Mouse (Mus musculus): ENCODE results near the gene Hist1h2br.
"Not testable (repeated sequence)": the region's sequence is repeated elsewhere in the genome, so short reads cannot be mapped to it uniquely, and the experiment has no call there.

Hist1h2br gene

DNA sequence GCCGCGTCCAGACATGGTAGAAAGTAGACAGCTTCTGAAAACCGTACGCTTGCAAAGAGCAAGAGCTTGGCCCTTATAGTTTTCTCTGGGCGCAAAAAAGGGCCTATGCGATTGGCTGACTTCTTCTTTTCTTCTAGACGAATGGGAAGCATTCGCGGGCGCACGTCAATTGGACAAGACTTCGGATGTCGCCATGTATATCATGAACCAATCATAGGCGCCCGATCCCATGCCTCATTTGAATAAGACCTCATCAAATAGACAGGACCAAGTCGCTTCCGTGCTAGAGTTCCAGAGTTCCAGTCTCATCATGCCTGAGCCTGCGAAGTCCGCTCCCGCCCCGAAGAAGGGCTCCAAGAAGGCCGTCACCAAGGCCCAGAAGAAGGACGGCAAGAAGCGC is at the start of gene Hist1h2br, which contains the start of gene Hist1h2ap:
TSS of gene Hist1h2br (plus strand) at position 283 of the 400 bp plus-strand sequence.
TSS of gene Hist1h2ap (minus strand) at position 47 of the 400 bp plus-strand sequence.
- DNase-seq (ENCODE audit: low spot score in 2 of 2) = not testable (repeated sequence)

DNA sequence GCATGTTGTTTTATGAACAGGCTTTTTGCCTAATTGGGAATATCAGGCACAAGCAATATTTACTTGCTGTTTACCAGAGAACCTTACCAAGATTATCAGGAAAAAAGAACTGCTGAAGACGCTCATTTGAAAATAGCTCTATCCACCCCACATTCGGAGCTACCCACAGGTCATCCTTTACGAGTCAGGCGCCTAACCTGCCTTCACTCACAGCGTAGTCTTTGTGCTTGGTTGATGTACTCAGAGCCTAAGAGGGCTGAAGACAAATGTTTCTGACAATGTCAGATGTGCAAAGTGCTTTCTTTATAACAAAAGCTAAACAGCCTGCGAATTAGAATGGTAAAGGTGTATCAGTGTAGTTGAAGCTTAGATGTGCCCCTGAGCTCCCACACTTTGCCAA is 49.2 kb upstream of the Hist1h2br start:
- no peak for DNase-seq (ENCODE audit: low spot score in 2 of 2)

DNA sequence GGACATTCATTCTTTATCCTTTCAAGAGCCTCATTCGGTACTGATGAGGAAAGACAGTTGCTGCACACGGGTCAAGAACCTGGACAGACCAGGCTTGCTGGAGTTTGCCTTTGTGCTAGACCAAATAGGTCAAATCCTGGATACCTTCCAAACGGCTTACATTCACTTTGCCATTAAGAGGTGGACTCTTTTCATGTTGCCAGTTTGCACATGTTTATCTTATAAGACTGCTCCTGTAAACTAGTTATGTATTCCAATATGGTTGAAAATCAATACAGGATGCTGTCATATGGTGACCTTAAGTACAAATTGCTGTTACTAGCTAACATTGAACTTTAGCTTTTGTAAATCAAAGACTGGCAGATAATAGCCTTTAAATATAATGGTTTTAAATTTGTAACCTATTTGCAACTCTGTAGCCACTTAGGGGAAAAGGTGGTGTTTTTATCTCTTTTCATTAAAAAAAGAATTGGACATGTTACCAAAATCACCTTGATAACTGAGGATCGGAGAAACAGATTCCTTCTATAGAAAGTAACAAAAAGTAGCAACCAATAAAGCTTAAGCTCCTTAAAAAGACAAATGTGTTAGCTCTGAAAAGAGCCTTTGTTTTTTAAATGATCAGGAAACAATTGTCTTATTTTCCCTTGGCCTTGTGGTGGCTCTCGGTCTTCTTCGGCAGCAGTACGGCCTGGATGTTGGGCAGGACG is 47.2 kb upstream of the Hist1h2br start:
- no peak for DNase-seq (ENCODE audit: low spot score in 2 of 2)

DNA sequence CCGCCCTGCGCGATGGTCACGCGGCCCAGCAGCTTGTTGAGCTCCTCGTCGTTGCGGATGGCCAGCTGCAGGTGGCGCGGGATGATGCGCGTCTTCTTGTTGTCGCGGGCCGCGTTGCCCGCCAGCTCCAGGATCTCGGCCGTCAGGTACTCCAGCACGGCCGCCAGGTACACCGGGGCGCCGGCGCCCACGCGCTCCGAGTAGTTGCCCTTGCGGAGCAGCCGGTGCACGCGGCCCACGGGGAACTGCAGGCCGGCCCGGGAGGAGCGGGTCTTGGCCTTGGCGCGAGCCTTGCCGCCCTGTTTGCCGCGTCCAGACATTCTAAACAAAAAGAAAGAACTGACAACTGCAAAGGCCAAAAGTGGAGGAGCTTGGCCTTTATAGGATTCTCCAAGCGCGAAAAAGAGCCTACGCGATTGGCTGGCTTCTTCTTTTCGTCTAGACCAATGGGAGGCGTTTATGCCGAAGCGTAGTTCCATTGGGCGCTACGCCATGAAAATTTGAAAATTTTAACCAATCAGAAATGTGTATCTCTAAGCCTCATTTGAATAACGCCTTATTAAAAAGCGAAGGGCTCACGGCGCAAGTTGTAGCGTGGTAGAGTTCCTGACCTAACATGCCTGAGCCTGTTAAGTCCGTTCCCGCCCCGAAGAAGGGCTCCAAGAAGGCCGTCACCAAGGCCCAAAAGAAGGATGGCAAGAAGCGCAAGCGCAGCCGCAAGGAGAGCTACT is 46.5 kb upstream of the Hist1h2br start, which contains the start of the genes Hist1h2an and Hist1h2bp:
TSS of gene Hist1h2an (minus strand) at position 320 of the 731 bp plus-strand sequence.
TSS of gene Hist1h2bp (plus strand) at position 563 of the 731 bp plus-strand sequence.
- DNase-seq (ENCODE audit: low spot score in 2 of 2) = peak; percentile 84 to 87

DNA sequence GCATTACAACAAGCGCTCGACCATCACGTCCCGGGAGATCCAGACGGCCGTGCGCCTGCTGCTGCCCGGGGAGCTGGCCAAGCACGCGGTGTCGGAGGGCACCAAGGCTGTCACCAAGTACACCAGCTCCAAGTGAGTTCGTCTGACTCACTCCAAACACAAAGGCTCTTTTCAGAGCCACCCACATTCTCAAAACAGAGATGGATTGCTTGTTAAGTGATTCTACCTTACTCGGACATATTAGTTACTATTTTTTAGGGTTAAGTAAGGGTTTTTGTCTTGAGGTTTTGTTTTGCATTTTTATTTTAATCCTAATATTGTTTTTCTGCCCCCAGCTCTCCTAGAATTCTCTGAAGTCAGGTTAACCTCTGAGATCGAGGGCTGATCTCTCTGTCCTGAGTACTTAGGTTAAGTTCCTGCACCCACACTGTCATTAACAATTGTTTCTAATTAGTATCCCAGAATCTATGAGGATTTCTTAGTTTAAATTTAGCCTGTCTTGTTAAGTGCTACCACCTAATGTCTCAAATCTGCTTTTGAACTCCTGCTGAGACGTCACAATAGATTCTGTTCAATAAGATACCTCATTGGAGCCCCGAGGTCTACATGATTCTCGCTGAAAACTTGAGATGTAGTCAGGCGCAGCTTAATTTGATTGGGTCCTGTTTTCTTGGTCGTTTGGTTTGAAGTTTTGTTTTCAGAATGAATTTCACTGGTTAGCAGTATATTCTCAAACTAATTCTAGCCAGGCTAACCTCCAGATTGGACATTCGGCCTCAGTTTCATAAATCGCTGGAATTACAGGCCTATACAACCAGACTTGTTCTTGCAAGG is 45.6 kb upstream of the Hist1h2br start:
- no peak for DNase-seq (ENCODE audit: low spot score in 2 of 2)

DNA sequence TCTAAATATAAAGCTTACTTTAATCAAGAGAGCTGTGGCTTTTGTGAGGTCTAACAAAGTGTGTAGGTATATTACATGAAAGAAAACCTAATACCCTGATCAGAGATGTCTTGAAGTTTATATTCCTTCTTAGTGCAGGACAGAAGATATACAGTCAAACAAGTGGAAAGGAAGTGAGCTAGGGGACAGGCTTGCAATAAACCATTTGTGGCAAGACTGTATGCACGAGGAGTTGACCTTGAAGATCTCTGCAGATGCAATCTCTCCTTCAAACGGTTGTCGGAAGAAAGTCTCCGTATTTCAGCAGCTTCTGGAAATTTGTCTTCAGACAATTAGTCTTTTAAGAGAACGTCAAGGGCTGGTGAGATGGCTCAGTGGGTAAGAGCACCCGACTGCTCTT is 43.6 kb upstream of the Hist1h2br start:
- no peak for DNase-seq (ENCODE audit: low spot score in 2 of 2)

DNA sequence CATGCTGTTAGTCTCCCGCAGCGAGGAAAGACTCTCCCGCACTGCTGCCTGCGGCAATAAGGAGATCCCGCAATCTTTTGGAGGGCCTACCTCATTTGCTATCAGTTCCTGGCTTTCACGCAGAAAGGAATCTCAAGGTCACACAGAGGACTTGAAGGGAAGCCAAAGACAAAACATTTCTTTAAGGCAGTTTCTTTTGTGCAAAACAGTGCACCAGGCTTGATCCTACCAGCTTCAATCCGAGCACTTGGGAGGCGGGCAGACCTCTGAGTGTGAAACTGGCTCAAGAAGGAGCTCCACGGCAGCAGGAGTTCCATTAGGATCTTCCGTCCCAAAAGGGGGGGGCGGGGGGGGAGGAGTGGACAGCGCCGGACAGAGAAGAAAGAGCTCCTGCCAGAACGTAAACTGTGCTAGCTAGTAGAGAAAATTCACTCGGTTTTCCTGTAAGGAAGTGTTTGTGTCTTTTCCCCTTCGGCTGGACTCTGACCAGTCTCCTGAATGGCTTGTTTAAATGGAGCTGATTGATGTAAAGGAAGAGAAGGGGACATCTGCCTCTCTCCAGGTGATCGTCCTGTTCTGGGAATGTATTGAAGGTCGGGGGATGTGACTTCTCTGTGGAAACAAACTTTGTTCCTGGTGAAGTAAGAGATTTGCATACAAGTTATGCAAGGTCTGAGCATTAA is 42.8 kb upstream of the Hist1h2br start:
- DNase-seq (ENCODE audit: low spot score in 2 of 2) = no peak

DNA sequence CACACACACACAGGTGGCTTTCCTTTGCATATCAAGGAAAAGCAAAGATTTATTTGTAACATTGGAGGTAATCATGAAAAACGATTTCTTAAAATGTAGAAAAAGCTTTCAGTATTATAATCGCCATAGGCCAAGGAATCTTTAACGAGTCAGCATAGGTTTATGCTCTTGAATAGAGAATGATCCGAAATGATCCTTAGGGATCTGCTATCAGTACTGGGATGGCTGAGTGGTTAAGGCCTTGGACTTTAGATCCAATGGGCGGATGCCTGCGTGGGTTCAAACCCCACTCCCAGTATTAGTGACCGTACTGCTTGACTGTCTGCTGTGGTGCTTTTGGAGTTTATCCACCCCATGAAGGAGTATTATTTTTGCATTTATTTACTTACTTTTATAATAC is 38.0 kb upstream of the Hist1h2br start:
- no peak for DNase-seq (ENCODE audit: low spot score in 2 of 2)

DNA sequence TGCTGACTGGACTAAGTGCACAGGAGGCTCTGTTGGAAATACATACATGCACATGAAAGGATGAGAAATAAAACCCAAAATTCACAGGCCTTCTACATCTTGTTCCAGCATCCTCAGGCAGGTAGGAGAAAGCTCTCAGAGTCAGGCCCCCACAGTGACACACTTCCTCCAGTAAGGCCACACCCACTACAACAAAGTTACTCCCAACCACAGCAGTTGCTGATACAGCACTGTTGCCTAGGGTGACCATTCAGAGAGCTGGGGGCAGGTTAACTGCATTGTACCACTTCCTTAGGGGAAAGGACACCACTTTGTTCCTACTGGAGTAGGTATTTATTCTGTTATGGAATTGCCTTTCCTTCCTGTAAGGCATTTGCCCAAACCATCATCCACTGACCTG is 36.4 kb upstream of the Hist1h2br start:
- not testable (repeated sequence) for DNase-seq (ENCODE audit: low spot score in 2 of 2)

DNA sequence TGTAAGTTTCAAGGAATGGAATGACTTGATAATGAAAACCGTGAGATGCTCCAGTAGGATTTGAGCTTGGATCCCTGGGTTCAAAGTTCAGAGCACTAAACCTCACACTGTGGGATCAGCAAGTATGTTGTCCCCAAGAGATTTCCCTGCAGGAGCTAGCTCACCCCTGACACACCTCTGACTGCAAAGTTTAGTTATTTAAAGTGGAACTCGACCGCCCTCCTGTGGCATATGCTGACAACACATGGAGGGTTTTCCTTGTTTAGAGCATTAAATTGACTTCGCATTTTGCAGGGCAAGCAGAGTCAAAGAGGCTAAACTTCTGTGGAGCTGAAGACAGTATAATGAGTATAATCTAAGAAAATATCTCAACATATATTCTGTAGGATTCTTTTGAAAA is 30.5 kb upstream of the Hist1h2br start:
- not testable (repeated sequence) for DNase-seq (ENCODE audit: low spot score in 2 of 2)

DNA sequence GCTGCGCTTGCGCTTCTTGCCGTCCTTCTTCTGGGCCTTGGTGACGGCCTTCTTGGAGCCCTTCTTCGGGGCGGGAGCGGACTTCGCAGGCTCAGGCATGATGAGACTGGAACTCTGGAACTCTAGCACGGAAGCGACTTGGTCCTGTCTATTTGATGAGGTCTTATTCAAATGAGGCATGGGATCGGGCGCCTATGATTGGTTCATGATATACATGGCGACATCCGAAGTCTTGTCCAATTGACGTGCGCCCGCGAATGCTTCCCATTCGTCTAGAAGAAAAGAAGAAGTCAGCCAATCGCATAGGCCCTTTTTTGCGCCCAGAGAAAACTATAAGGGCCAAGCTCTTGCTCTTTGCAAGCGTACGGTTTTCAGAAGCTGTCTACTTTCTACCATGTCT is 23.5 kb upstream of the Hist1h2br start, which contains the start of the genes Hist1h2bq and Hist1h2ao:
TSS of gene Hist1h2bq (minus strand) at position 125 of the 400 bp plus-strand sequence.
TSS of gene Hist1h2ao (plus strand) at position 393 of the 400 bp plus-strand sequence.
- DNase-seq (ENCODE audit: low spot score in 2 of 2) = not testable (repeated sequence)

DNA sequence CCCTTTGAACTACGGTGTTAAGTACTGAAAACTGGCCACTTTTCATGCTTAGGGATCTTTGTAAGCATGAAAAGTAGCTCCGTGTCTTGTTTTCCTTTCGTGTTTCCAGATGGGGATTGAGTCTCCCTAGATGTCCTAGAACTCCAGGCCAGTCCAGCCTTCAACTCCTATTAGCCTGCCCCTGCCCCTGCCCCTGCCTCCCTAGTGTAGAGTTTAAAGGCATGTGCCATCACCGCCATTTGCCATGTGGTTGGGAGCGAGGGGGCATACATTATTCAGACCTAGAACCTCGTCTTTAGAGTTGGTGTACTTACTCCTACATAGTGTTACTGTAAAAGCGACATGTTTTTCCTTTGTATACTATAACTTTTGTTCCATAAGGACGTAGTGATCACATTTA is 22.5 kb upstream of the Hist1h2br start:
- not testable (repeated sequence) for DNase-seq (ENCODE audit: low spot score in 2 of 2)

DNA sequence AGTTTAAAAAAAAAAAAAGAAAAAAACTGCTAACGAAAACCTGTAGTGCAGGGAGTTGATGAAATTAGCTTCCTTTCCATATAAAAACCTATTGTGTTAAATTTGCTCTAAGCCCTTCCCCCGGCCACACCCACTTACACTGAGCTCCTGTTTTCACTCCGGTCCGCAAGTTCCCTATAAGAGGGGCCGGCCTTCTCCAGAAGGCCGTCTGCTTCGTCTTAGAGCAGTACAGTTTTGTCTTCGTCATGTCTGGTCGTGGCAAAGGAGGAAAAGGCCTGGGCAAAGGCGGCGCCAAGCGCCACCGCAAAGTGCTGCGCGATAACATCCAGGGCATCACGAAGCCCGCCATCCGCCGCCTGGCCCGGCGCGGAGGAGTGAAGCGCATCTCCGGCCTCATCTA is 22.0 kb upstream of the Hist1h2br start, which contains the start of gene Hist1h4m:
TSS of gene Hist1h4m (plus strand) at position 208 of the 400 bp plus-strand sequence.
- DNase-seq (ENCODE audit: low spot score in 2 of 2) = peak in 1 of 2 experiments; percentile 44

DNA sequence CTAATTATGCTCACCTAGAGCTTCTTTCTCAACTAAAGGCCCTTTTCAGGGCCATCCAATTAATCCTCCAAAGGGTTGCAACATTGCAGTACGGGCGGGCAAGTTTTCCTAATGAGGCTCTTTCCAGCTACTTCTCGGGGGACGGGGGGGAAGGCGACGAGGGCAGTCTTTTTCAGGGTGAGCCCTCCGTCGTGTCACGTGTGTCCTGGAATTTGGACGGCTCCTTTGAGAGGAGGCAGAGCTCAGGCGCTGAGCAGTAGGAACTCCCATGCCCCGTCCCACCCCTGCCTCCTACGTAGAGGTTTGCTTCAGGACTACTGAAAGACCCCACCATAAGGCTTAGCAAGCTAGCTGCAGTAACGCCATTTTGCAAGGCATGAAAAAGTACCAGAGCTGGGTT is 21.5 kb upstream of the Hist1h2br start:
- DNase-seq (ENCODE audit: low spot score in 2 of 2) = not testable (repeated sequence)

DNA sequence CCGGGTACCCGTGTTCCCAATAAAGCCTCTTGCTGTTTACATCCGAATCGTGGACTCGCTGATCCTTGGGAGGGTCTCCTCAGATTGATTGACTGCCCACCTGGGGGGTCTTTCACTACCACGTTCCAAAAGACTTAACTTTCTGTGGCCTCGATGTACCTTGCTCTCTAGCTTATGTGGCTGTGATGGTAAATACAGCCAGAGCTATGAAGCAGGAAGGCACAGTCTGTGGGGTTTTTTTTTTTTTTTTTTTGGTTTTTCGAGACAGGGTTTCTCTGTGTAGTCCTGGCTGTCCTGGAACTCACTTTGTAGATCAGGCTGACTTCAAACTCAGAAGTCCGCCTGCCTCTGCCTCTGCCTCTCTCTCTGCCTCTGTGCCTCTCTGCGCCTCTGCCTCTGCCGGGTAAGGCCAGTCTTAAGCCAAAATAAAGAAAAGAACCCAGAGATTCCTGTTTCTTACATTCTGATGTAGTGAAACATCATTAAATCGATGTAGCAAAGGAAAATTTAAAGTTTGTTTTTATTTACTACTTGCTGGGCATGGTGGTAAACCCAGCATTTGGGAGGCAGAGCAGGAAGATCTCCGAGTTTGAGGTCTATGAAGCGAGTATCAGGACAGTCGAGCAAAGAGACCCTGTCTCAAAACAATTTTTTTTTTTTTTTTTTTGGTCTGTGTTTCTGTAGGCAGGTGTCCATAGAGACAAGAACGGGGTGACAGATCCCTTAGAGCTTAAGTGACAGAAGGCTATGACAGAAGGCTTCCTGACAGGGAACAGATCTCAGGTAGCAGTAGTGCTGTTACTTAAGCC is 13.3 kb upstream of the Hist1h2br start:
- DNase-seq (ENCODE audit: low spot score in 2 of 2) = not testable (repeated sequence)

DNA sequence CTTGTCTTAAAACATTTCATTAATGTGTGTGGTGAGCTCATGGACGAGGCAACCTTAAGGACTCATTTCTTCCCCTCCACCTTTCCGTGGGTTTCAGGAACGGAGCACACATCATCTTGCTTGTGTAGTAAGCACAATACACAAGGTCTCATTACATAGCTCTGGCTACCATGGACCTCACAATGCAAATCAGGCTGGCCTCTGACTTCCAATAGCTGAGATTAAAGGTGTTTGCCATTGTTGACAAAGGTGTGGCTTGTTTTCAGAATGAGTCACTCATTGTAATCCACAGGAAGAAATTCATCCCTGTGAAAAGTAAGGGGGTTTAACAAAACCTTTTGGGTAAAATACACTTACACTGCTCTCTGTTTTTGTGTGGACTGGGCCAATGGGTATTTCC is 5.0 kb upstream of the Hist1h2br start:
- DNase-seq (ENCODE audit: low spot score in 2 of 2) = no peak

DNA sequence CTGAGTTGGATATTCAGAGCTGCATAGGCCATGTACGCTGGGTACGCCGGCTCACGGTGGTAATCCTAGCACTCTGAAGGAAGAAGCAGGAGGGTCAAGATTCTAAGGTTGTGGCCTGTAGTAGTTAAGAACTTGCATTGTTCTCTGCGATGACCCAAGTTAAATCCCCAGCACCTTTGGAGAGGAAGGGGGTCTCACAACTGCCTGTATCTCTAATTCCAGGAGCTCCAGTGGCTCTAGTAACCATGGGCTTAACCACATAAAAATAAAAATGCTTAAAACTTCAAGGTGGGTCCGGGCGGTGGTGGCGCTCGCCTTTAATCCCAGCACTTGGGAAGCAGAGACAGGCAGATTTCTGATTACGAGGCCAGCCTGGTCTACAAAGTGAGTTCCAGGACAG is 3.2 kb upstream of the Hist1h2br start:
- DNase-seq (ENCODE audit: low spot score in 2 of 2) = no peak

DNA sequence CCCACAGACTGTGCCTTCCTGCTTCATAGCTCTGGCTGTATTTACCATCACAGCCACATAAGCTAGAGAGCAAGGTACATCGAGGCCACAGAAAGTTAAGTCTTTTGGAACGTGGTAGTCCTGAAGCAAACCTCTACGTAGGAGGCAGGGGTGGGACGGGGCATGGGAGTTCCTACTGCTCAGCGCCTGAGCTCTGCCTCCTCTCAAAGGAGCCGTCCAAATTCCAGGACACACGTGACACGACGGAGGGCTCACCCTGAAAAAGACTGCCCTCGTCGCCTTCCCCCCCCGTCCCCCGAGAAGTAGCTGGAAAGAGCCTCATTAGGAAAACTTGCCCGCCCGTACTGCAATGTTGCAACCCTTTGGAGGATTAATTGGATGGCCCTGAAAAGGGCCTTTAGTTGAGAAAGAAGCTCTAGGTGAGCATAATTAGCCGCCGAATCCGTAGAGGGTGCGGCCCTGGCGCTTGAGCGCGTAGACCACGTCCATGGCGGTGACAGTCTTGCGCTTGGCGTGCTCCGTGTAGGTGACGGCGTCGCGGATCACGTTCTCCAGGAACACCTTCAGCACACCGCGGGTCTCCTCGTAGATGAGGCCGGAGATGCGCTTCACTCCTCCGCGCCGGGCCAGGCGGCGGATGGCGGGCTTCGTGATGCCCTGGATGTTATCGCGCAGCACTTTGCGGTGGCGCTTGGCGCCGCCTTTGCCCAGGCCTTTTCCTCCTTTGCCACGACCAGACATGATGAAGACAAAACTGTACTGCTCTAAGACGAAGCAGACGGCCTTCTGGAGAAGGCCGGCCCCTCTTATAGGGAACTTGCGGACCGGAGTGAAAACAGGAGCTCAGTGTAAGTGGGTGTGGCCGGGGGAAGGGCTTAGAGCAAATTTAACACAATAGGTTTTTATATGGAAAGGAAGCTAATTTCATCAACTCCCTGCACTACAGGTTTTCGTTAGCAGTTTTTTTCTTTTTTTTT is 1.8 kb upstream of the Hist1h2br start, which contains the start of gene Hist1h4n:
TSS of gene Hist1h4n (minus strand) at position 779 of the 977 bp plus-strand sequence.
- peak; percentile 23 to 31 for DNase-seq (ENCODE audit: low spot score in 2 of 2)

DNA sequence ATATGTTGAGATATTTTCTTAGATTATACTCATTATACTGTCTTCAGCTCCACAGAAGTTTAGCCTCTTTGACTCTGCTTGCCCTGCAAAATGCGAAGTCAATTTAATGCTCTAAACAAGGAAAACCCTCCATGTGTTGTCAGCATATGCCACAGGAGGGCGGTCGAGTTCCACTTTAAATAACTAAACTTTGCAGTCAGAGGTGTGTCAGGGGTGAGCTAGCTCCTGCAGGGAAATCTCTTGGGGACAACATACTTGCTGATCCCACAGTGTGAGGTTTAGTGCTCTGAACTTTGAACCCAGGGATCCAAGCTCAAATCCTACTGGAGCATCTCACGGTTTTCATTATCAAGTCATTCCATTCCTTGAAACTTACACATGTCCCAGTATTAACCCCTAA is 7.0 kb downstream of the Hist1h2br start:
- not testable (repeated sequence) for DNase-seq (ENCODE audit: low spot score in 2 of 2)

Data from urinary bladder, postnatal 36 days (tissue).